Mouse (Mus musculus): Measurements from ENCODE around the gene Lingo4.

Gene Lingo4

DNA sequence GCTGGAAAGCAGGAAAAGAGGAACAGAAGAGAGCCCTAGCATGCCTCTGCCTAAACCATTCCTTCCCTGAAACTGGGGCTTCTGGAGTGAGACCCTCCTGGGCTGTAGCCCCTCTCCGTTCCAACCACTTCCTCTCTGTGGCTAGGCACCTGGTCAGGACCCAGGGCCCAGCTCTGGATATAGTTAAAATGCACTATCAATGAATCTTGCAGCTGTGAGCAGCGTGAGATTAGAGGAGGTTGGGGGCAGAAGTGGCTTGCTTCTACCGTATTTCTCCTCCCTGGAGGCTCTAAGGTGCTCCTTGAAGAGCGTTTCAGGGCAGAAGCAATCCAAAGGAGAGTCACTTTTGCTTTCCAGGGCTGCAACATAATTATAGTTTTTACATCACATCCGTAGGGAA is 16.0 kb upstream of the Lingo4 start:
- in situ Hi-C loops (cut with MboI; ENCODE audit: unreplicated experiment in 2 of 2), result no loop called here

GRCm38 (mm10) chr3:94383476-94383875 is 14.8 kb upstream of the Lingo4 start:
- in situ Hi-C loops (cut with MboI; ENCODE audit: unreplicated experiment in 2 of 2), result no loop called here

DNA sequence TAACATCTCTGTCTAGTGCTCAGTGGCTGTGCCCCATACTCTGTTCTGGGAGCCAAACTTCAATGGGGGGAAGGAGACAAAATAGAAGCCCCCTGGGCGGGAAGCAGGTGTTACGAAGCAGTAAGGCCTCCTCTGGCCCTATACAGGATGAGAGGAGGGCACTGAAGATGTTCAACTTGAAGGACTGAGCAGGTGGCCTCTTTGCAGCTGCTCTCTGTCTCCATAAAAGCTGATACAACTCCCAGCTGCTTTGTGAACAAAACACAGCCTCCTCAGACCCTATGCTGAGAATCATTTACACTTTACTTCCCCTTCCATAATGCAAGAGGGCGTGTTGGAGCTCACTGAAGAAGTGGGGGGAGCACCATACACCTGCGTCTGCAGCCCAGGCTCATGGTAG is 11.6 kb upstream of the Lingo4 start:
- in situ Hi-C loops (cut with MboI; ENCODE audit: unreplicated experiment in 2 of 2), result no loop called here

GRCm38 (mm10) chr3:94387391-94387790 is 10.9 kb upstream of the Lingo4 start:
- in situ Hi-C loops (cut with MboI; ENCODE audit: unreplicated experiment in 2 of 2), result no loop called here

- in situ Hi-C loops (cut with MboI; ENCODE audit: unreplicated experiment in 2 of 2), result no loop called here
These were observed 10.3 kb upstream of the Lingo4 start for GRCm38 (mm10) chr3:94388047-94388446.

GRCm38 (mm10) chr3:94389420-94389819 is 8.9 kb upstream of the Lingo4 start:
- in situ Hi-C loops (cut with MboI; ENCODE audit: unreplicated experiment in 2 of 2), result no loop called here

DNA sequence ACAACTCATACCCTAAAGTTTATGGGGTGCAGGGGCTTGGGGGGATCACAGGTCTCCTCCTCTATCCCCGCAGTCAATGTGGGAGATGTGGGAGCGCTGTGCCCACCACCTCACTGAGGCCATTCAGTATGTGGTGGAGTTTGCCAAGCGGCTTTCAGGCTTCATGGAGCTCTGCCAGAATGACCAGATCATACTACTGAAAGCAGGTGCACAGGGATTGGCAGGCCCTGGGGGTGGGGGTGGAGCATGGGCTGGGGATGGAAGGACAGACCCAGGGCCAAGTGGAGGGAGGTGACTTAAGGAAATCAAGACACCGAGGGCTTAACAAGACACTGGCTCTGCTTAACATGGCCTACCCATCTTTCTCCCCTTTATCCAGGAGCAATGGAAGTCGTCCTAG is 7.3 kb upstream of the Lingo4 start:
- in situ Hi-C loops (cut with MboI; ENCODE audit: unreplicated experiment in 2 of 2), result no loop called here

GRCm38 (mm10) chr3:94392128-94392527 is 6.2 kb upstream of the Lingo4 start:
- in situ Hi-C loops (cut with MboI; ENCODE audit: unreplicated experiment in 2 of 2), result no loop called here

DNA sequence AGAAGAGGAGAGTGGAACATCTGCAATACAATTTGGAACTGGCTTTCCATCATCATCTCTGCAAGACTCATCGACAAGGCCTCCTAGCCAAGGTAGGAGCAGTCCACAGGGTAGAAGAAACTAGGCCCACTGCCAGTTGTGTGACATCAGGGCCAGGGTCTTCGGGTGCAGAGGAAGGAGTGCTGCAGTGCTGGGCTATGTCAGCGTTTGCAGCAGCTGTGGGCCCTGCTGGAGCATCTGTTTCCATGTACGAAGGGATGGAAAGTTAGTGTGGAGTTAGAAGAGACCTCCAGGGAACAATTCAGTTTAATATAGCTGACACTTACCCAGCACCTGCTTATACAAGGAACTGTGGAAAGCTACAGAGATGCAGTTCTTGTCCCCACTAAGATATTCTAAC is 5.3 kb upstream of the Lingo4 start:
- in situ Hi-C loops (cut with MboI; ENCODE audit: unreplicated experiment in 2 of 2), result no loop called here

DNA sequence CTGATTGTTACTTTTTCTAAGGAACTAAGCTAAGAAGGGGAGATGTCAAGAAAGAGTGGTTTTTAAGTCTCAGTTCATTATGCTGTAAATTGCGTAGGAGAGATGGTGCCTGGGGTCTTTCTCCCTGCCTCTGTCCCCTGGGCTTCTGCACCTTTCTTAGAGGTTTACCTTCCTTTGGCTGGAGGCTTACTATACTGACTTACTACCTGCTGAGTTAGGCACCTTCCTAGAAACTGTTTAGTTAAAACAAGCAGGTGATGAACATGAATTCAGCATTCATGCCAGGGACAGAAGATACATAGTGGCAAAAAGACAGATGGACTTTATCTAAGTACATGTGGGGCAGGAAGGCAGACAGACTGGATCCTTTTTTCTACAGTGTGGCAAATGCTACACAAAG is 2.0 kb upstream of the Lingo4 start:
- in situ Hi-C loops (cut with MboI; ENCODE audit: unreplicated experiment in 2 of 2), result no loop called here

DNA sequence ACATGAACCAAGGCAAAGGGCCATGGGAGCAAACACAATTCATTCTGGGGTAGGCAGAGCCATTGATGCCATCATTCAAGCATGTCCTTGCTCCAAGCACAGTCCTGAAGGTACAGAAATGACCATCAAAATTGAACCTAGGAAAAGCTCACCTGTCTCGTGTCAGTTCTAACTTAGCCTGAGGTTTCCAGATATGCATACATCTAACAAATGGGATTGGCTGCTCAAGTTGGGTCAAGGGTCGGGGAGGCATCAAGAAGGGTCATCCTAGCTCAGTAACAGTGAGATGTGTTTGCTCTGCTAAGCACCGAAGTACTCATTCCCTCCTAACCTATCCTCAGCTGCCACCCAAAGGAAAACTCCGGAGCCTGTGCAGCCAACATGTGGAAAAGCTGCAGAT is 1.5 kb upstream of the Lingo4 start:
- in situ Hi-C loops (cut with MboI; ENCODE audit: unreplicated experiment in 2 of 2), result no loop called here

GRCm38 (mm10) chr3:94398943-94399481 is 695 bp downstream of the Lingo4 start:
- in situ Hi-C loops (cut with MboI; ENCODE audit: unreplicated experiment in 2 of 2), result no loop called here

- in situ Hi-C loops (cut with MboI; ENCODE audit: unreplicated experiment in 2 of 2), result no loop called here
These were observed 1.5 kb downstream of the Lingo4 start for GRCm38 (mm10) chr3:94399663-94400310.

GRCm38 (mm10) chr3:94402451-94402850 is 4.1 kb downstream of the Lingo4 start:
- in situ Hi-C loops (cut with MboI; ENCODE audit: unreplicated experiment in 2 of 2), result no loop called here

- in situ Hi-C loops (cut with MboI; ENCODE audit: unreplicated experiment in 2 of 2), result no loop called here
These were observed 6.2 kb downstream of the Lingo4 start for GRCm38 (mm10) chr3:94404366-94405054.

DNA sequence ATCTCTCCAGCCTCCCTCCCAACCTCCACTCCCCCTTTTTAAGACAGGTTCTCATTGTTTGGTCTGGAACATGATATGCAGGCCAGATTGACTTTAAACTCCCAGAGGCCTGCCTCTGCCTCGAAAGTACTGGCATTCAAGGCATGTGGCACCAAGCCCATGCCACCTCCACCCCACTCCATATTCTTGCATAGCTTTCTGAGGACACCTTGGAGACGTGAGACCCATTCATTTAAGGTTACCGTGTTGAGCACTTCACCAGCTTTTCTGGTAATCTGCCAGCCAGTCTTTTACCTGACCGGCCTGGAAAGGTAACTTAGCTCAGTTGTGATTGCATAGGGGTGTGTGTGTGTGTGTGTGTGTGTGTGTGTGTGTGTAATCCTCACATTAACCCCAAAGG is 7.2 kb downstream of the Lingo4 start:
- in situ Hi-C loops (cut with MboI; ENCODE audit: unreplicated experiment in 2 of 2), result no loop called here

GRCm38 (mm10) chr3:94412530-94412929 is 14.2 kb downstream of the Lingo4 start:
- in situ Hi-C loops (cut with MboI; ENCODE audit: unreplicated experiment in 2 of 2), result no loop called here

GRCm38 (mm10) chr3:94413031-94413679 is 14.8 kb downstream of the Lingo4 start, which contains the start of gene Tdrkh:
TSS of gene Tdrkh (plus strand) at chr3:94413273.
- in situ Hi-C loops (cut with MboI; ENCODE audit: unreplicated experiment in 2 of 2), result no loop called here

DNA sequence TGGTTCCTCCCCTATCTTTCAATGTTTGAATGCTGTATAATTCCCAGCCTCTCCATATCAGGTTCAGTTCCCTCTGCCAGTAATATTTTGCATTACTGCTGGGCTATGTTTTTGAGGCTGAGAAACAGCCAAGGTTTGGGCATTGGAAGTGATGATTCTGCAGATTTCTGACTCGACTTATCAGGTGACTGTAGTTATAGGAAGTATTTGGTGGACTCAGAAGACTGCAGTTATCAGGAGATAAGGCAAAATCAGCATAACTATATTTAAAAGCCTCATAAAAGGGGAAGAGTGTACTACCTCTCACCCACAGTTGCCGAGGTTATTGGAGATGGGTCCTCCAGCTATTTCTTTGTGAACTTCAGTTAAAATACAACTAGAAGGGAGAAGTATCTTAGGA is 32.7 kb downstream of the Lingo4 start:
- in situ Hi-C loops (cut with MboI; ENCODE audit: unreplicated experiment in 2 of 2), result no loop called here

DNA sequence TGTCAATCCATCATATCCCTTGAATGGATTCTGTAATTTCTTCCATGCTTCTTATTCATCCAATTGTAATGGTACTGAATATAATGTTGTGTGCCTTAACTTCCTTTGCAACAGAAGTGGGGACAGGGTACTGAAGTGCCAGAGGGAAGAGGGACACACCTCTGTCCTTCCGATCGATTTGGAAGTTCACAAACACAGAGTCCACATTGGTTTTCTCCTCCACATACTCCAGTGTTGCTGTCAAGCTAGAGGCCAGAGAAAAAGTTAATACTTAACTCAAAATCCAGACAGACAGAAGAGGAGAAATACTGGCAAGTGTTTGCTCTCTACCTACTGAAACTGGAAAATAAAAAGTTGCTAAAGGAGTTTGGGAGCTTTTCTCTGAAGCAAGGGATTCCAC is 36.0 kb downstream of the Lingo4 start:
- in situ Hi-C loops (cut with MboI; ENCODE audit: unreplicated experiment in 2 of 2), result no loop called here

GRCm38 (mm10) chr3:94436420-94436819 is 38.1 kb downstream of the Lingo4 start:
- in situ Hi-C loops (cut with MboI; ENCODE audit: unreplicated experiment in 2 of 2), result no loop called here

DNA sequence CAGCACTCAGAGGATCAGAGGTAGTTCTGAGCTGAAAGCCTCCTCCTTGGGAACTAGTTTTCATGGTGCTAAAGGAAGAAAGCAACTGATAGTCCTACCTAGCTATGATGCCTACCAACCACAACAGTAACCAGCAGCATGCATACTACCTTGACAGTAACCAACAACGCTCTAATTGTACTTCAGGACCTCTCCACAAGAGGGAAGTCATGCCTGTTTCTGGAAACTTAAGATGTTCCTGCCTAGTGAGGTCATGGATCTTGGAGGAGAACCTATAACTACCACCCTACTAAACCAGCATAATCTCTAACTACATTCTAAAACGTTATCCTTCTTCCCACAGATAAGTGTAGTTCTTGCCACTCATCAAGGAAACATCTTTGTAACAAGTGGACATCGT is 42.9 kb downstream of the Lingo4 start:
- in situ Hi-C loops (cut with MboI; ENCODE audit: unreplicated experiment in 2 of 2), result no loop called here
